Mouse (Mus musculus): ENCODE measurements around the gene Lrrc57.

DNA sequence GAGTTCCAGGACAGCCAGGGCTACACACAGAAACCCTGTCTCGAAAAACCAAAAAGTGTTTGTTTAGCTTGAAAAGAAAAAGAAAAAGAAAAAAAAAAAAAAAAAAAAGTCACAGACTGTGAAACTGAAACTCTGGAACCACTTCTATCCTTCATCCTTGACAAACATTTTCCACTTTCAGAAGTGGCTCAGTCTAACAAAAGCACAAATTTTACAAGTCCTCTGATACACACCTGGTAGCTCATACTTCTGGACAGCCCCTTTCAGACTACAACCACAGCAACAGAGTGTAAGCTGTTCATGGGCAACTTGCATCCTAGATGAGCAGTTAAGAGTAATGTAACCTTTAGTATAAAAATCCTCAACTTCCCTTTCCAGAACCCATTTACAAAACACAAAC is 47.8 kb downstream of the Lrrc57 start:
- TF ChIP-seq CTCF (IDR thresholded peaks at IDR 0.05; ENCODE audit: borderline replicate concordance, extremely low read depth, insufficient read depth, insufficient read length) = no peak
- no peak for TF ChIP-seq POLR2A (IDR thresholded peaks at IDR 0.05; ENCODE audit: borderline replicate concordance, extremely low read depth, insufficient read depth, insufficient read length, poor library complexity, severe bottlenecking)
